Mouse (Mus musculus) c-Kit-positive CD71-negative TER-119-negative erythroid progenitor cells, embryonic 14.5 days (primary cell): ENCODE measurements around the gene Lrfn3.

Source experiments
- DNase-seq: peaks from one replicate; pipeline ENCODE4 v3.0.0-alpha.2; 2013; ENCODE audit warnings: low read depth

Gene Lrfn3

GRCm38 (mm10) chr7:30313666-30314320, 48.8 kb downstream of the Lrfn3 start:
- DNase-seq: no peak

DNA sequence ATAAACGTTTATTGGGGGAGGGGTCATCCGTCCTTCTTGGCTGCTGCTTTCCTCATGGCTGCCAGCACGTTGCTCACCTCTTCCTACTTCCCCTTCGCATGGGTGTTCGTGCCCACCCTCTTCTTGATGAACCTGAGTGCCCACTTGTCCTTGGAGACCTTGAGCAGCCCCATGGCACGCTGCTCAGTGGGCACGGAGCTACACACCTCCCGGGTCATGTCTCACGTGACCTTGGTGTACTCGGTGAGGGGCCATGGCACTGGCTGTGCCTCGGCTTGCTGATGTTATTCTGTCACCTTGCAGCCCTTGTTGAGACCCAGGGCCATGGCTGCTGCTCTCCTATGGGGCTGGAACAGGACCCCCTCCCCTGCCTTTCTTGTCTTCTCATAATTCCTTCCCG, 52.4 kb downstream of the Lrfn3 start:
- no peak for DNase-seq

GRCm38 (mm10) chr7:30309395-30310129, 53.0 kb downstream of the Lrfn3 start:
- no peak for DNase-seq

- DNase-seq: peak; percentile 88
These were observed 54.2 kb downstream of the Lrfn3 start, which contains the start of gene Alkbh6 for GRCm38 (mm10) chr7:30308076-30309005. Gene Alkbh6 (plus strand): TSS chr7:30308717.

DNA sequence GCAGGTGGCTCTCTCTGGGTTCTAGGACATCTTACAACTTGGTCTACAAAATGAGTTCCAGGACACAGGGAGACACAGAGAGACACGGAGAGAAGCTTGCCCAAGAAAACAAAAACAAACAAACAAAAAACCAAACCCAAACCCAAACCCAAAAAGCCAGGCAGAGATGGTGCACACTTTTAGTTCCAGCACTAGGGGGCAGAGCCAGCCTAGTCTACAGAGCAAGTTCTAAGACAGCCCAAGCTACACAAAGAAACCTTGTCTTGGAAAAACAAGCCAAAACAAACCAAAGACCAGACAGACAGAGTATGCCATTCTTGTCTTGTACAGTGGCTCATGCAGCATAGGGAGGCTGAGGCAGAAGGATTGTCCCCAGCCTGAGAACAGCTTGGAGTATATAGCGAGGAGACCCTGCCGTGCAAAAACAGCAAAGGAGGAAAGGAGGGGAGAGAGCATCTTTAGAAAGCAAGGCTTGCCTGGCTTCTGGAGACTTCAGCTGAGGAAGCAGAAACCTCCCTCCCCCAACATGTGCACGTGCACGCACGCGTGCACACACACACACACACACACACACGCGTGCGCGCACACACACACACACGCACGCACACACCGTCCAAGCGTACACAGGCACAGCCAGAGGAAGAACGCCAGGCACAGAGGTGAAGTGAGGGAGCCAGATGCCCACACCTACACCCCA, 56.3 kb downstream of the Lrfn3 start:
- no peak for DNase-seq
